Mouse (Mus musculus) neural tube, embryonic 13.5 days (tissue): ENCODE data around the gene Sap25. TPM values are rescaled to one million over a fixed set of nuclear protein-coding genes. Genes with fewer than 3 reads are reported as not detected.
A peak's percentile ranks its signal among the peaks of the same experiment; 100 is the strongest.

Experiments
- ATAC-seq: fragments of 200-750 bp; cut with Nextera tagmentation; 2 replicates; pipeline ENCODE4 v1.8.0; 2017; ENCODE audit warnings: low read depth, mild to moderate bottlenecking, moderate TSS enrichment, moderate library complexity
- H3K27ac ChIP-seq: fragments of 300-500 bp; sonication (generic); replicated peaks from 2 replicates; pipeline ENCODE4 v1.5.1; 2015; ENCODE audit warnings: moderate library complexity, mild to moderate bottlenecking, inconsistent platforms
- H3K27me3 ChIP-seq: fragments of 300-500 bp; sonication (generic); 2 replicates; pipeline ENCODE4 v1.6.1; 2015; ENCODE audit warnings: mild to moderate bottlenecking, inconsistent platforms
- H3K36me3 ChIP-seq: fragments of 300-500 bp; sonication (generic); 2 replicates; pipeline ENCODE4 v1.6.1; 2015; ENCODE audit warnings: mild to moderate bottlenecking, inconsistent platforms
- H3K4me1 ChIP-seq: fragments of 300-500 bp; sonication (generic); replicated peaks from 2 replicates; pipeline ENCODE4 v1.6.1; 2015; ENCODE audit warnings: inconsistent platforms
- H3K4me2 ChIP-seq: fragments of 300-500 bp; sonication (generic); 2 replicates; pipeline ENCODE4 v1.6.1; 2015; ENCODE audit warnings: inconsistent platforms, mild to moderate bottlenecking, moderate library complexity
- H3K4me3 ChIP-seq: fragments of 300-500 bp; sonication (generic); 2 replicates; pipeline ENCODE4 v1.5.1; 2015; ENCODE audit warnings: mild to moderate bottlenecking, inconsistent platforms
- H3K9ac ChIP-seq: fragments of 300-500 bp; sonication (generic); 2 replicates; pipeline ENCODE4 v1.6.1; 2015; ENCODE audit warnings: moderate library complexity, mild to moderate bottlenecking, inconsistent platforms
- H3K9me3 ChIP-seq: fragments of 300-500 bp; sonication (generic); 2 replicates; pipeline ENCODE4 v1.6.1; 2016; ENCODE audit warnings: inconsistent platforms
- whole genome bisulfite sequencing: fragments of 180-500 bp; shearing (Covaris S2); methylation state at CpG from one replicate; pipeline ENCODE4 v1.1.7; 2015; 5-methylcytosine and 5-hydroxymethylcytosine counted together
- polyA plus RNA-seq: library from polyadenylated mRNA; unstranded; fragments of >200 nt; fragmentation: Nextera tagmentation; extraction: Ambion mirVana; gene quantifications from 2 replicates; pipeline ENCODE4 v1.2.1, GENCODE M21; 2015

The Sap25 gene
- polyA plus RNA-seq = 5.6 and 6.5 TPM in 2 replicates

- no peak for ATAC-seq
- peaks cover 67% of the 10 kb centered on the region for H3K36me3 ChIP-seq
These were observed at the start of gene Sap25 for GRCm38 (mm10) chr5:137641054-137641453. TSS of gene Sap25 (plus strand) at chr5:137641334.

GRCm38 (mm10) chr5:137595921-137596320, 45.2 kb upstream of the Sap25 start:
- ATAC-seq = no peak
- Histone ChIP-seq H3K9ac (no peak overlapping the region), H3K4me3 (no peak overlapping the region), H3K36me3 (peaks cover 17% of the 10 kb centered on the region), H3K4me2 (no peak overlapping the region), H3K4me1 (peaks cover 20% of the 10 kb centered on the region), H3K27me3 (no peaks in the 10 kb centered on the region), H3K27ac (no peak overlapping the region), H3K9me3 (no peaks in the 10 kb centered on the region)
- WGBS = 79% methylated on average over 7 of the region's 7 CpGs

More at GRCm38 (mm10) chr5:137641054-137641453, at the start of gene Sap25:
- H3K4me1 ChIP-seq = peaks cover 12% of the 10 kb centered on the region; the same call in 1 of the 2 replicates
- H3K4me3 ChIP-seq = no peak within 1 kb of the TSS
- peaks cover 30% of the 10 kb centered on the region for H3K27me3 ChIP-seq
- no peak within 1 kb of the TSS for H3K27ac ChIP-seq
- no peaks in the 10 kb centered on the region for H3K9me3 ChIP-seq
- WGBS = 90% methylated on average over 19 of the region's 19 CpGs
- H3K4me2 ChIP-seq = no peak within 1 kb of the TSS
- no peak within 1 kb of the TSS for H3K9ac ChIP-seq

- Histone ChIP-seq H3K36me3 (peaks cover 17% of the 10 kb centered on the region), H3K4me1 (peaks cover 23% of the 10 kb centered on the region), H3K27me3 (no peaks in the 10 kb centered on the region), H3K9ac (0 out of 2 replicates have a peak overlapping the region, but pooled peaks have one; percentile 1), H3K27ac (no peak overlapping the region), H3K9me3 (no peaks in the 10 kb centered on the region), H3K4me3 (peak overlapping the region; percentile 15), H3K4me2 (peak overlapping the region; percentile 39)
- WGBS = 42% methylated on average over 30 of the region's 30 CpGs
- no peak for ATAC-seq
These were observed 44.4 kb upstream of the Sap25 start for GRCm38 (mm10) chr5:137596601-137597261.

- Histone ChIP-seq H3K36me3 (peaks cover 17% of the 10 kb centered on the region), H3K4me3 (no peak overlapping the region), H3K4me2 (no peak overlapping the region), H3K9ac (no peak overlapping the region), H3K27ac (no peak overlapping the region), H3K9me3 (no peaks in the 10 kb centered on the region), H3K27me3 (no peaks in the 10 kb centered on the region), H3K4me1 (peaks cover 32% of the 10 kb centered on the region)
- ATAC-seq = no peak
- WGBS = 97% methylated on average over 6 of the region's 6 CpGs
These were observed 43.5 kb upstream of the Sap25 start for GRCm38 (mm10) chr5:137597625-137598024.

- 86% methylated on average over 2 of the region's 2 CpGs for WGBS
- Histone ChIP-seq H3K27ac (no peak overlapping the region), H3K4me1 (peaks cover 38% of the 10 kb centered on the region), H3K27me3 (no peaks in the 10 kb centered on the region), H3K4me2 (no peak overlapping the region), H3K4me3 (no peak overlapping the region), H3K9me3 (no peaks in the 10 kb centered on the region), H3K9ac (no peak overlapping the region), H3K36me3 (peaks cover 17% of the 10 kb centered on the region)
- no peak for ATAC-seq
These were observed 42.9 kb upstream of the Sap25 start for GRCm38 (mm10) chr5:137598100-137598826.

- Histone ChIP-seq H3K9ac (peak overlapping the region; percentile 94), H3K9me3 (no peaks in the 10 kb centered on the region), H3K4me3 (peak overlapping the region; percentile 69), H3K27me3 (no peaks in the 10 kb centered on the region), H3K4me1 (peaks cover 45% of the 10 kb centered on the region), H3K27ac (no peak overlapping the region), H3K36me3 (peaks cover 17% of the 10 kb centered on the region), H3K4me2 (peak overlapping the region; percentile 90)
- no peak for ATAC-seq
- 74% methylated on average over 9 of the region's 9 CpGs for WGBS
These were observed 41.5 kb upstream of the Sap25 start for GRCm38 (mm10) chr5:137599600-137599999.

- peak; percentile 65 for ATAC-seq
- H3K4me1 ChIP-seq = peaks cover 45% of the 10 kb centered on the region
- peak overlapping the region; percentile 94 for H3K9ac ChIP-seq
- no peaks in the 10 kb centered on the region for H3K9me3 ChIP-seq
- H3K4me3 ChIP-seq = peak overlapping the region; percentile 69
- under 1% methylated on average over 19 of the region's 19 CpGs for WGBS
- peak overlapping the region; percentile 90 for H3K4me2 ChIP-seq
- H3K27me3 ChIP-seq = no peaks in the 10 kb centered on the region
- H3K27ac ChIP-seq = peak overlapping the region; percentile 77
- H3K36me3 ChIP-seq = peaks cover 17% of the 10 kb centered on the region
These were observed 40.9 kb upstream of the Sap25 start for GRCm38 (mm10) chr5:137600281-137600618.

GRCm38 (mm10) chr5:137600619-137601364, 40.3 kb upstream of the Sap25 start, which contains the start of gene Mospd3:
TSS of gene Mospd3 (minus strand) at chr5:137601058.
- H3K4me1 ChIP-seq = peaks cover 45% of the 10 kb centered on the region
- under 1% methylated on average over 41 of the region's 41 CpGs for WGBS
- H3K9me3 ChIP-seq = no peaks in the 10 kb centered on the region
- H3K27ac ChIP-seq = peak within 1 kb of the TSS; percentile 77
- peak within 1 kb of the TSS; percentile 90 for H3K4me2 ChIP-seq
- peaks cover 17% of the 10 kb centered on the region for H3K36me3 ChIP-seq
- H3K9ac ChIP-seq = peak within 1 kb of the TSS; percentile 94
- no peaks in the 10 kb centered on the region for H3K27me3 ChIP-seq
- peak within 1 kb of the TSS; percentile 69 for H3K4me3 ChIP-seq
- peak; percentile 95 for ATAC-seq

GRCm38 (mm10) chr5:137601365-137601729, 39.8 kb upstream of the Sap25 start:
- Histone ChIP-seq H3K4me3 (peak overlapping the region; percentile 69), H3K27me3 (no peaks in the 10 kb centered on the region), H3K4me2 (peak overlapping the region; percentile 90), H3K4me1 (peaks cover 45% of the 10 kb centered on the region), H3K9me3 (no peaks in the 10 kb centered on the region), H3K27ac (peak overlapping the region; percentile 9; the same call in 1 of the 2 replicates), H3K36me3 (peaks cover 17% of the 10 kb centered on the region), H3K9ac (peak overlapping the region; percentile 66)
- ATAC-seq = no peak
- WGBS = 2% methylated on average over 22 of the region's 22 CpGs

GRCm38 (mm10) chr5:137607860-137608653, 33.1 kb upstream of the Sap25 start:
- Histone ChIP-seq H3K36me3 (no peaks in the 10 kb centered on the region), H3K27ac (no peak overlapping the region), H3K4me2 (peak overlapping the region; percentile 45), H3K9me3 (no peaks in the 10 kb centered on the region), H3K4me1 (peaks cover 29% of the 10 kb centered on the region), H3K9ac (peak overlapping the region; percentile 62), H3K27me3 (peaks cover 21% of the 10 kb centered on the region), H3K4me3 (peak overlapping the region; percentile 16)
- 8% methylated on average over 26 of the region's 26 CpGs for WGBS
- ATAC-seq = no peak

GRCm38 (mm10) chr5:137608654-137609190, 32.4 kb upstream of the Sap25 start:
- peaks cover 21% of the 10 kb centered on the region for H3K27me3 ChIP-seq
- H3K9ac ChIP-seq = peak overlapping the region; percentile 62

More at GRCm38 (mm10) chr5:137608654-137609190, 32.4 kb upstream of the Sap25 start:
- Histone ChIP-seq H3K4me2 (peak overlapping the region; percentile 45), H3K4me3 (peak overlapping the region; percentile 16), H3K27ac (no peak overlapping the region), H3K4me1 (peaks cover 24% of the 10 kb centered on the region), H3K9me3 (no peaks in the 10 kb centered on the region), H3K36me3 (no peaks in the 10 kb centered on the region)
- ATAC-seq = no peak
- 15% methylated on average over 22 of the region's 23 CpGs for WGBS
